Mouse (Mus musculus) ovary, postnatal 36 days (tissue): ENCODE results near the gene Plekho1.

Experiments
- DNase-seq: peaks from one replicate; pipeline ENCODE4 v3.0.0; 2022; ENCODE audit warnings: low spot score, mixed read lengths

The Plekho1 gene

DNA sequence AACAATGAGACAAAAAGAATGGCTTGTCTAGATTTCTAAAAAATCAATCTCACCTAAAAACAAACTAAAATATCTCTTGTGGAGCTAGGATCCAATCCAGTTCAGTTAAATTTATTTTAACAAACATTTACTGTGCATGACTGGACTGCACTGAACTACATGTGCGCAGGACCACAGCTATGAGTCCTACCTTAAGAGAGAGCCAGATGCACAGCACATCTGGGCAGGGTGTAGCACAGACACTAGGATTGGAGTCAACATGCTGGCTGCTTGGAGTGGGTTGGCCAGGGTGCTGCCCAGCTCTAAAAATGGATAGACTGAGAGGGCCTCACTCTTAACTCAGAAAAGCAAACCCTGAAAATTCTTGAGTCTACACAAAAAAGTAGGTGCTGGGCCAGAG is 5.8 kb upstream of the Plekho1 start:
- DNase-seq, result no peak

GRCm38 (mm10) chr3:96000921-96001501 is 5.2 kb upstream of the Plekho1 start:
- DNase-seq, result no peak

DNA sequence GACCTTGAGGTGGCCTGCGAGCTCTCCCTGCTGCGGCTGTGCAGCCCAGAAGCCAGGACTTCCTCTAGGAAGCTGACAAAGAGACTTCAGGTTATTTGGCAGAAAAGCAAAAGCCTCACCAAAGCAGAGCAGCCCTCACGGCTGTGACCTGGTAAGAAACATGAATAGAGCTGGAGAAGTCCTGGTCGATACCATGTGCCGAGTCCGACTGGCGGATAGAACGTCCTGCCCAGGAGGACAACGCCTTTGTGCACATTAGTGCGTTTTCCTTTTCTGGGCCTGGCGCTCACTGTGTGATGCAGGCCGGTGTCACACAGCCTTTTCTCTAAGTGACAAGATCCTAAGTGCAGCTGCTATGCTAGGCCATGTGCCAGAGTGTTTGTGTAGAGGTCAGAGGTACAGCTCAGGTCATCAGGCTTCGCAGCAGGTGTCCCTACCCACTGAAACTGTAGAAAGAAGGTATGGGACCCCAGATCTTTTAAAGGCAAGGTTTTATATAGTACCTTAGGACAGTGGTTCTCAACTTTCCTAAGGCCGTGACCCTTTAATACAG is 4.4 kb upstream of the Plekho1 start:
- DNase-seq, result no peak

GRCm38 (mm10) chr3:95999308-96000079 is 3.7 kb upstream of the Plekho1 start:
- DNase-seq, result no peak

DNA sequence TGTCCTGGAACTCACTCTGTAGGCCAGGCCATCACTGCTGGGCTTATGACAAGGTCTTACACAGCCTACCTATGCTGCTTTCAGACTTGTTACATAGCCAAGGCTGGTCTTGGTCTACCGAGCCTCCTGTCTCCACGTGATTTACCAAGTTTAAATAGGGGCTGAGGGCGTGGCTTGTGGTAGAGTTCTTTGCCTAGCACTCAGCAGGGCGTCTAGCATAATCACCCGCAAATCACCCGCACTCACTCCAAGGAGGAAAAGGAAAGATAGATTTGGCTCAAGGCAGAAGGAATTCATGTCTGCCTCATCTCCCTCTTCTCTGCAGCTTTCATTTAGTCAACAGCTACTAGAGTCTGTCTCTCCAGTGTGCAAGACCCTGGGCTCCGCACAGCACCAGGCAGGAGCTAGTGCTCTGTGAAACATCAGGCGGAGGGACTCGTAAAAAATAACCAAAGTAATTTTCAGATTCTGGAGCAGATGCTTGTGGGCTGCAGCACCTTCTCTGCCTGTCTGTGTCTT is 1.5 kb upstream of the Plekho1 start:
- no peak for DNase-seq

DNA sequence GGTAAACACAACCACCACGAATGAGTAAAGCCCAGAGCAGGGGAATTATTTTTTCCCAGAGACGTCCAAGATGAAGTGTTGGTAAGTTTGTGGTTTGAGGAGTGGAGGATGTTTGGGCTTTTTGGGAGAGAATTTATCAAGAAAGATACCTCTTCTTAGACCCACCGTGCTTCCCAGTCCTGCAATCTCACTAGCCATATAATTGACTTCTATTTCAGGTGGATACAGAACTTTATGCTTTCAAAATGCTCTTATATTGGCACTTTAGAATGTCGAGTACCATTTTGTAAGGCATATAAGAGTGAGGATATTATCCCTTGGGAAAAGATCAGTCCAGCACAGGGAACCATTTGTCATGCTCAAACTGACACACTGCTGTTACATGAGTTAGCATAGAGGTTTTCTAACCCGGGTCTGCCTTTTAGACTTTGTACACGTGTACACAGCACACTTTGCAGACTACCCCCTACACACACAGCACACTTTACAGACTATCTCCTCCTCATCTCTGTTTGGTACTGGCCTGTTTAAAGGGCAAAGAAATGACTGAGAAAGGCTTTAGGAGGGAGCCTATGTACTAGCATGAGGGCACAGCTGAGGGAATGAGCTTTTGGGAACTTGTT is 761 bp upstream of the Plekho1 start:
- DNase-seq, result no peak

GRCm38 (mm10) chr3:95994975-95995801 is 613 bp downstream of the Plekho1 start:
- peak; percentile 51 for DNase-seq

GRCm38 (mm10) chr3:95994381-95994846 is 1.4 kb downstream of the Plekho1 start:
- DNase-seq, result no peak

- DNase-seq, result no peak
Observed at GRCm38 (mm10) chr3:95993881-95994280, 1.9 kb downstream of the Plekho1 start.

DNA sequence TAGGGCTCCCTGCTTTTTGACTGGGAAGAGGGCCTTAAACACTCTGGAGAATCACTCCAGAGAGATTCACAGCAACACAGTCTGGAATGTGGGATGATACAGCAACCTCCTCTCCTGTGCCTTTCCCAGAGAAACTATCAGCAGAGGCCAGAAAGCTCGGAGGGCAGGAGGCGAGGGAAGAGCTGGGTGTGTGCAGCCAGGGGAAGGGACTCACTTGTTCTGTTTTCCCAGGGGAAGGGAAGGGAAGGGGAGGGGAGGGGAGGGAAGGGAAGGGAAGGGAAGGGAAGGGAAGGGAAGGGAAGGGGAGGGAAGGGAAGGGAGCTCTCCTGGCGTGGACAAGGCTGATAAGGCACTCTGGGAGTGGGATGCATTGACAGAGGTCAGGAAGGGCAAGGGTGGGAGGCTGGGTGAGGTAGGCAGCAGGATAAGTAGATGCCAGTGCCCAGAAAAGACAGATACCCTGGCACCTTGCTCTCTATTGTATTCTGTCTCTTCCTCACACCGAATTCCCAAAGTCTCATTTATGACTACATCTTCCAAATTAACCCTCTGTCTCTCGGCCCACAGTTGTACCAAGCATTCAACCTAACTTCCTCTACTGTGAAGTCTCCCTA is 2.7 kb downstream of the Plekho1 start:
- no peak for DNase-seq

GRCm38 (mm10) chr3:95990413-95990941 is 5.3 kb downstream of the Plekho1 start:
- no peak for DNase-seq

DNA sequence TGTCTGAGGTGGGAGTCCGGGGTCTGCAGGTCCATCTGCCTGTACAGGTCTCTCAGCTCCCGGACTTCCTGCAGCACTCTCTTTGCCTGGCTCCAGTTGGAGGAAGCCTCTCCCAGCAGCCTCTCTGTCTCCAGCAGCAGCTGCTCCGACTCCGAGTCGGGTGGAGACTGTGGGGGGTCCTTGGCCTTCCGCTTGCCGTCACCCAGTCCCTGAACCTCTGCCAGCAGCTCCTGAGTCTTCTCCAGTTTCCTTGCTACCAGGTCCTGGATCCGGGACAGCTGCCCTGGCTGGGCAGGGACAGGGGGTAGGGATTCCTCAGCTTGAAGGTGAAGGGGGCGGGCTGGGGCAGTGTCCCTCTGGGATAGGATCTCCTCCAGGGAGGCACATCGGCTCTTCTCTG is 6.8 kb downstream of the Plekho1 start:
- DNase-seq, result peak; percentile 50

- DNase-seq, result no peak
Observed at GRCm38 (mm10) chr3:95988138-95988537, 7.7 kb downstream of the Plekho1 start.

- no peak for DNase-seq
Observed at GRCm38 (mm10) chr3:95987386-95988110, 8.3 kb downstream of the Plekho1 start.

- DNase-seq, result no peak
Observed at GRCm38 (mm10) chr3:95986984-95987383, 8.8 kb downstream of the Plekho1 start.

DNA sequence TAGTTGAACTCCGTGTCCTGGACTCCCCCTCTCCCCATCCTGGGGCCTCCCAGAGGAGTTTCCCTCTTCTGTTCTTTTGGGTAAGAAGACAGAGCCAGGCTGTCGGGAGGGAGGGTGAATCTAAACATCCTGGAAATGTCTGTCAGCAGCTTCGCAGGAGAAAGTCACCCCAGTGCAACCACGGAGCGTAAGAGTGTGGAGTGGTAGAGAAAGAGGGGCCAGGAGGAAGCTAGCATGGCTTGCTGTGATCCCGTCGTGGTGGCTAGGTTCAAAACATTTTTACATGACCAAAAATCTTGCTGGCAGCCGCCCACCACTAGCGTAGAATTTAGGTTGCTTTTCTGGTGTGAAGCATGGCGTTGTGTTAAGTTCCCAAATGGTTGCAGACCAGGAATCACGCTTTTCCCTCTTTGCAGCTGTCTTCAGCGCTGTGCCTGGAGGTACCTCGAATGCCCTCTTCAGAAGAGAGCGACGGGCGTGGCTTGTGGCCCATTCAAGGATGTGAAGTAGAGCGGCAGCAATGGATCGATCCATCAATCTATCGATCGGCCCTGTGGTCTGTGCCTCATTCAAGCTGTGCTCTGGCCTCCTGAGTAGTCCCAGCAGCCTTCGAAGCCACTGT is 9.7 kb downstream of the Plekho1 start:
- DNase-seq, result peak; percentile 31

DNA sequence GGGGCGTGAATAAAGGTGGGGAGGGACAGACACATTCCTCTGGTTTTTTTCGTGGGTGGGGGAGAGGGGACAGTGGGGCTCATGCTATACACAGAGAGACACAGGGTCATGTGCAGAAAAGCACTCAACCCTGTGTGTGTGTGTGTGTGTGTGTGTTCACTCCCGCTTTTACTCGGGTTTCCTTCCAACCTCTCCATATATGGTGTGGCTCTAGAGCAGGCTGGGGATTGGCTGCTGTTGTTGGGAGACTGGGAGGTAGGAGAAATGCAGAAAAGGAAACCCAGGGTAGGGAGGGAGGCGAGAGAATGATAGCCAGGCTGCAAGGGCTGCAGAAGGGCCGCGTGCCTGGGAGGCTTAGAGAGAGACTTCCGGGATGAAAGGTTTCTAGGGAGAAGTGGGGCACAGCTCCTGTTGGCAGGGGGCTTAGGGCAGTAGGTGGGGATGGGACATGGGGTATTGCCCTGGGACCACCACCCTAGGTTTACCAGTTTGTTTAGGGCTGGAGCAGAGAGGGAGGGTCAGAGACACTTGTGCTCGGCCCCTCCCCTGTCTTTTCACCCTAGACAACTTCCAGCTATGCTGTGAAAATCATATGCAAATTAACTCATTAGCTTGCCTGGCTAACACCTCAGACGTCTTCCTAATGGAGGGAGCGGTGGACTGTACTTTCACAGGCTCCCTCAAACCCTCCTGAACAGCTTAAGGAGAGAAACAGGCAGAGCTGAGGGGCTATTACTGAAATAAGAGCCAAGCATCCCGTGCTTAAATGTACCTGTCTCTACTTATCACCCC is 10.4 kb downstream of the Plekho1 start:
- DNase-seq, result peak; percentile 55

- no peak for DNase-seq
Observed at GRCm38 (mm10) chr3:95982129-95982528, 13.7 kb downstream of the Plekho1 start.
